Mouse (Mus musculus): Measurements from ENCODE around the gene Gm28372. TPM values are rescaled to one million over a fixed set of nuclear protein-coding genes. Genes with fewer than 3 reads are reported as not detected.

Gm28372 gene
- polyA plus RNA-seq, 1 experiment from 2014 or later, result not detected

- H3K4me2 ChIP-seq, result no peak overlapping the region
- peaks cover 49% of the 10 kb centered on the region for H3K36me3 ChIP-seq
- WGBS, result 85% methylated on average over 11 of the region's 11 CpGs
- H3K9me3 ChIP-seq, result no peaks in the 10 kb centered on the region
- no peak overlapping the region for H3K9ac ChIP-seq
- ATAC-seq (ENCODE audit: insufficient number of reproducible peaks, insufficient read depth, low FRiP score, low TSS enrichment, low read depth), result no peak
- 0 out of 2 replicates have a peak, but pooled peaks cover 2% of the 10 kb centered on the region for H3K27me3 ChIP-seq
- no peak overlapping the region for H3K4me3 ChIP-seq
- H3K4me1 ChIP-seq, result peaks cover 3% of the 10 kb centered on the region; the same call in 1 of the 2 replicates
- H3K27ac ChIP-seq, result no peak overlapping the region
Observed at GRCm38 (mm10) chr2:130390993-130391625, 13.9 kb upstream of the Gm28372 start.

- Histone ChIP-seq H3K36me3 (peaks cover 49% of the 10 kb centered on the region), H3K9me3 (no peaks in the 10 kb centered on the region)
- WGBS, result 76% methylated on average over 3 of the region's 3 CpGs
Observed at GRCm38 (mm10) chr2:130392836-130393235, 12.2 kb upstream of the Gm28372 start.

GRCm38 (mm10) chr2:130395696-130396095, 9.3 kb upstream of the Gm28372 start:
- peaks cover 21% of the 10 kb centered on the region for H3K4me1 ChIP-seq
- 94% methylated on average over 11 of the region's 11 CpGs for WGBS
- ATAC-seq (ENCODE audit: insufficient number of reproducible peaks, insufficient read depth, low FRiP score, low TSS enrichment, low read depth), result no peak
- H3K9ac ChIP-seq, result no peak overlapping the region
- H3K9me3 ChIP-seq, result no peaks in the 10 kb centered on the region
- H3K27ac ChIP-seq, result no peak overlapping the region
- peaks cover 43% of the 10 kb centered on the region for H3K36me3 ChIP-seq
- H3K4me2 ChIP-seq, result no peak overlapping the region
- H3K27me3 ChIP-seq, result peaks cover 3% of the 10 kb centered on the region; the same call in 1 of the 2 replicates
- H3K4me3 ChIP-seq, result no peak overlapping the region

More at GRCm38 (mm10) chr2:130392836-130393235, 12.2 kb upstream of the Gm28372 start:
- no peaks in the 10 kb centered on the region for H3K27me3 ChIP-seq
- H3K4me1 ChIP-seq, result peaks cover 12% of the 10 kb centered on the region
- H3K4me2 ChIP-seq, result no peak overlapping the region
- H3K27ac ChIP-seq, result no peak overlapping the region
- ATAC-seq (ENCODE audit: insufficient number of reproducible peaks, insufficient read depth, low FRiP score, low TSS enrichment, low read depth), result no peak
- H3K9ac ChIP-seq, result no peak overlapping the region
- no peak overlapping the region for H3K4me3 ChIP-seq

GRCm38 (mm10) chr2:130397186-130397985, 7.7 kb upstream of the Gm28372 start, which contains the start of gene Cpxm1:
TSS of gene Cpxm1 (minus strand) at chr2:130397574.
- peak; percentile 85 for ATAC-seq (ENCODE audit: insufficient number of reproducible peaks, insufficient read depth, low FRiP score, low TSS enrichment, low read depth)
- WGBS, result under 1% methylated on average over 49 of the region's 53 CpGs
- peak within 1 kb of the TSS; percentile 72 for H3K4me3 ChIP-seq

GRCm38 (mm10) chr2:130398091-130398490, 6.9 kb upstream of the Gm28372 start:
- Histone ChIP-seq H3K27ac (peak overlapping the region; percentile 89), H3K27me3 (peaks cover 3% of the 10 kb centered on the region; the same call in 1 of the 2 replicates), H3K36me3 (peaks cover 28% of the 10 kb centered on the region), H3K4me3 (peak overlapping the region; percentile 72), H3K9ac (peak overlapping the region; percentile 89), H3K4me2 (peak overlapping the region; percentile 88), H3K9me3 (no peaks in the 10 kb centered on the region), H3K4me1 (peaks cover 25% of the 10 kb centered on the region)
- ATAC-seq (ENCODE audit: insufficient number of reproducible peaks, insufficient read depth, low FRiP score, low TSS enrichment, low read depth), result no peak
- WGBS, result 14% methylated on average over 14 of the region's 14 CpGs

More at GRCm38 (mm10) chr2:130397186-130397985, 7.7 kb upstream of the Gm28372 start, which contains the start of gene Cpxm1:
- Histone ChIP-seq H3K27me3 (peaks cover 3% of the 10 kb centered on the region; the same call in 1 of the 2 replicates), H3K9ac (peak within 1 kb of the TSS; percentile 89), H3K27ac (peak within 1 kb of the TSS; percentile 89), H3K9me3 (no peaks in the 10 kb centered on the region), H3K4me1 (peaks cover 25% of the 10 kb centered on the region), H3K4me2 (peak within 1 kb of the TSS; percentile 88), H3K36me3 (peaks cover 35% of the 10 kb centered on the region)

- no peak for ATAC-seq (ENCODE audit: insufficient number of reproducible peaks, insufficient read depth, low FRiP score, low TSS enrichment, low read depth)
Observed at GRCm38 (mm10) chr2:130400046-130400445, 5.0 kb upstream of the Gm28372 start.

GRCm38 (mm10) chr2:130401891-130402290, 3.1 kb upstream of the Gm28372 start:
- Histone ChIP-seq H3K27ac (no peak overlapping the region), H3K9ac (no peak overlapping the region), H3K4me3 (no peak overlapping the region), H3K9me3 (no peaks in the 10 kb centered on the region), H3K36me3 (no peaks in the 10 kb centered on the region), H3K27me3 (peaks cover 3% of the 10 kb centered on the region; the same call in 1 of the 2 replicates), H3K4me2 (no peak overlapping the region), H3K4me1 (peaks cover 16% of the 10 kb centered on the region)
- no peak for ATAC-seq (ENCODE audit: insufficient number of reproducible peaks, insufficient read depth, low FRiP score, low TSS enrichment, low read depth)
- 79% methylated on average over 4 of the region's 4 CpGs for WGBS

More at GRCm38 (mm10) chr2:130400046-130400445, 5.0 kb upstream of the Gm28372 start:
- H3K27me3 ChIP-seq, result peaks cover 3% of the 10 kb centered on the region; the same call in 1 of the 2 replicates
- 90% methylated on average over 1 of the region's 1 CpGs for WGBS
- H3K4me1 ChIP-seq, result peaks cover 25% of the 10 kb centered on the region
- H3K4me3 ChIP-seq, result no peak overlapping the region
- peaks cover 9% of the 10 kb centered on the region for H3K36me3 ChIP-seq
- no peak overlapping the region for H3K4me2 ChIP-seq
- H3K9ac ChIP-seq, result no peak overlapping the region
- H3K27ac ChIP-seq, result no peak overlapping the region
- no peaks in the 10 kb centered on the region for H3K9me3 ChIP-seq

- ATAC-seq (ENCODE audit: insufficient number of reproducible peaks, insufficient read depth, low FRiP score, low TSS enrichment, low read depth), result no peak
- Histone ChIP-seq H3K36me3 (no peaks in the 10 kb centered on the region), H3K9me3 (no peaks in the 10 kb centered on the region), H3K4me3 (no peak within 1 kb of the TSS), H3K27ac (no peak within 1 kb of the TSS), H3K4me1 (peaks cover 20% of the 10 kb centered on the region), H3K27me3 (no peaks in the 10 kb centered on the region; the same call in 1 of the 2 replicates), H3K4me2 (no peak within 1 kb of the TSS), H3K9ac (0 out of 2 replicates have a peak within 1 kb of the TSS, but pooled peaks have one; percentile 6)
- WGBS, result 77% methylated on average over 2 of the region's 2 CpGs
Observed at GRCm38 (mm10) chr2:130406178-130406577, 1.1 kb downstream of the Gm28372 start, which contains the start of gene Tmem239. TSS of gene Tmem239 (plus strand) at chr2:130406478.

GRCm38 (mm10) chr2:130408194-130408593, 3.2 kb downstream of the Gm28372 start:
- H3K9me3 ChIP-seq, result no peaks in the 10 kb centered on the region
- no peak overlapping the region for H3K4me3 ChIP-seq
- H3K27ac ChIP-seq, result peak overlapping the region; percentile 72
- H3K36me3 ChIP-seq, result no peaks in the 10 kb centered on the region
- peak; percentile 53 for ATAC-seq (ENCODE audit: insufficient number of reproducible peaks, insufficient read depth, low FRiP score, low TSS enrichment, low read depth)
- no peaks in the 10 kb centered on the region; the same call in 1 of the 2 replicates for H3K27me3 ChIP-seq
- 6% methylated on average over 6 of the region's 6 CpGs for WGBS
- H3K4me1 ChIP-seq, result peaks cover 34% of the 10 kb centered on the region
- 0 out of 2 replicates have a peak overlapping the region, but pooled peaks have one; percentile 9 for H3K4me2 ChIP-seq
- H3K9ac ChIP-seq, result no peak overlapping the region

GRCm38 (mm10) chr2:130411558-130412495, 6.8 kb downstream of the Gm28372 start:
- Histone ChIP-seq H3K4me3 (no peak overlapping the region), H3K4me1 (peaks cover 33% of the 10 kb centered on the region), H3K4me2 (no peak overlapping the region), H3K9ac (no peak overlapping the region), H3K36me3 (no peaks in the 10 kb centered on the region), H3K27me3 (no peaks in the 10 kb centered on the region), H3K27ac (peak overlapping the region; percentile 74), H3K9me3 (no peaks in the 10 kb centered on the region)
- WGBS, result 31% methylated on average over 16 of the region's 16 CpGs
- peak; percentile 81 for ATAC-seq (ENCODE audit: insufficient number of reproducible peaks, insufficient read depth, low FRiP score, low TSS enrichment, low read depth)

All from embryonic facial prominence, embryonic 13.5 days (tissue).